Mouse (Mus musculus) lung, postnatal 36 days (tissue): ENCODE measurements at regions not wholly inside any gene's neighbourhood (a gene's known extent, or its start where the extent isn't known, plus 50 kb on each side); places are given as distances from the start of the nearest gene placed in this dataset.
A peak's percentile ranks its signal among the peaks of the same experiment; 100 is the strongest.

Experiments used
- DNase-seq: peaks from one replicate; pipeline ENCODE4 v3.0.0; 2022; ENCODE audit warnings: mixed read lengths

- DNase-seq = no peak
Measured at GRCm38 (mm10) chr1:71472691-71473090, 58.0 kb upstream of the Abca12 start.

GRCm38 (mm10) chr1:71483149-71483548, 68.4 kb upstream of the Abca12 start:
- DNase-seq = no peak

- no peak for DNase-seq
Measured at GRCm38 (mm10) chr1:71494576-71494975, 62.4 kb upstream of the Atic start.

- peak; percentile 55 for DNase-seq
Measured at GRCm38 (mm10) chr1:71505898-71506297, 51.1 kb upstream of the Atic start.

DNA sequence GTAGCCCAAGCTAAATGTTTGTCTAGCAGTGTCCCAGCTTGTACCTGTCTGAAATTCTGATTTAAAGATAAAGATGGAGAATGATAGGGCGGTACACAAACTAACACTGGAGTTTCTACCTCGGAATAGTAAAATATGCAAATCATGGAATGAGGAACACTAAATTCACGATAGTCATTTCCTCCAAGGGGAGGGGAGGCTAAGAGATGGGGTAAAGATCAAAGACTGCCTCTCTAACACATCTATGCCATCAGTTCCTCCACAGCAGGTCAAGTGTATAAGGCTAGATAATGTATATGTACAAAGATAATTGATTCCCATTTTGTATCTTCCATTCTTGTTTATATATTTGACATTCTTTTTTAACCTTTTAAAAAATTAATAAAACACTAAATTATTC, 50.4 kb upstream of the Atic start:
- no peak for DNase-seq
